In genomic region chr16:95398761-95399343, GRCm38 (mm10) we compare ENCODE assay signal across 14 mouse cellular contexts.
DNase-seq lines count a peak whose midpoint lies in the region; ATAC-seq and TF ChIP-seq lines count a peak whose summit lies in the region.
"Had no signal": no experiment of that assay in that cellular context is flagged by ENCODE, and none has a peak within 500 bp of the region (broad histone marks: within the 10 kb centered on the region; RNA-seq: fewer than 3 reads in every experiment).

No protein-coding gene starts in this region.

- H3K27me3 ChIP-seq in kidney, postnatal 0 days (ENCODE audit: insufficient read depth, low read length) = no peaks in the 10 kb centered on the region
- no peaks in the 10 kb centered on the region for H3K27me3 ChIP-seq in limb, embryonic 15.5 days
- H3K27me3 ChIP-seq in intestine, embryonic 16.5 days (replicated peaks; ENCODE audit: control insufficient read depth, insufficient read depth, low read length) = no peaks in the 10 kb centered on the region

- H3K4me3 ChIP-seq in kidney, postnatal 0 days (replicated peaks; ENCODE audit: low read depth, low read length) = no peak overlapping the region
- H3K4me3 ChIP-seq in limb, embryonic 15.5 days = no peak overlapping the region
- no peak overlapping the region for H3K4me3 ChIP-seq in intestine, embryonic 16.5 days (ENCODE audit: low read length)

- DNase-seq in frontal cortex, postnatal 25 days (ENCODE audit: low spot score in 2 of 2) = no peak
- peak; percentile 16 for DNase-seq in kidney, postnatal 0 days (ENCODE audit: low spot score)
- DNase-seq in kidney, adult 9 months = no peak
- peak; percentile 45 for DNase-seq in brain, embryonic 14.5 days (ENCODE audit: low read depth)
- DNase-seq in spleen, postnatal 4 days (ENCODE audit: low spot score in 2 of 2) = no peak
- DNase-seq: cerebellum, adult 9-10 months; kidney, adult 11 months; spleen, adult 18-20 months; thymus, adult 2 months had no signal

- TF ChIP-seq POLR2A in brain, embryonic 14.5 days (IDR thresholded peaks at IDR 0.05; ENCODE audit: borderline replicate concordance, extremely low read depth, insufficient read depth, insufficient read length, poor library complexity, severe bottlenecking) = no peak

- no peak for TF ChIP-seq CTCF in kidney, postnatal 0 days (IDR thresholded peaks at IDR 0.05; ENCODE audit: low read depth)
- TF ChIP-seq CTCF in brain, embryonic 14.5 days (IDR thresholded peaks at IDR 0.05; ENCODE audit: borderline replicate concordance, extremely low read depth, insufficient read depth, insufficient read length) = no peak

- WGBS in kidney, postnatal 0 days = 41% methylated on average over 11 of the region's 11 CpGs
- whole genome bisulfite sequencing in limb, embryonic 15.5 days = 60% methylated on average over 11 of the region's 11 CpGs
- WGBS in intestine, embryonic 16.5 days = 62% methylated on average over 11 of the region's 11 CpGs

- no peak overlapping the region for H3K9ac ChIP-seq in kidney, postnatal 0 days (ENCODE audit: low read depth, low read length)
- H3K9ac ChIP-seq in limb, embryonic 15.5 days = no peak overlapping the region
- H3K9ac ChIP-seq in intestine, embryonic 16.5 days (ENCODE audit: low read depth, low read length) = no peak overlapping the region
- H3K9ac ChIP-seq: liver, embryonic 14.5 days had no signal

- H3K9me3 ChIP-seq in kidney, postnatal 0 days (replicated peaks; ENCODE audit: low read length) = no peaks in the 10 kb centered on the region
- no peaks in the 10 kb centered on the region for H3K9me3 ChIP-seq in limb, embryonic 15.5 days
- H3K9me3 ChIP-seq in intestine, embryonic 16.5 days (ENCODE audit: control insufficient read depth, low read length) = no peaks in the 10 kb centered on the region

- ATAC-seq in frontal cortex, adult (ENCODE audit: low TSS enrichment) = peak; percentile 93
- no peak for ATAC-seq in kidney, postnatal 0 days (replicated peaks; ENCODE audit: low FRiP score, low read depth)
- peak; percentile 48; the same call in 1 of the 2 replicates for ATAC-seq in limb, embryonic 15.5 days (ENCODE audit: insufficient number of reproducible peaks, low FRiP score, low TSS enrichment, low read depth)
- ATAC-seq in intestine, embryonic 16.5 days = no peak

- no peaks in the 10 kb centered on the region for H3K36me3 ChIP-seq in kidney, postnatal 0 days (ENCODE audit: insufficient read depth, low read length)
- H3K36me3 ChIP-seq in limb, embryonic 15.5 days = no peaks in the 10 kb centered on the region
- no peaks in the 10 kb centered on the region for H3K36me3 ChIP-seq in intestine, embryonic 16.5 days (ENCODE audit: control insufficient read depth, insufficient read depth, low read length)

- no peaks in the 10 kb centered on the region for H3K4me1 ChIP-seq in kidney, postnatal 0 days (replicated peaks; ENCODE audit: insufficient read depth, low read length)
- peaks cover 10% of the 10 kb centered on the region; the same call in 1 of the 2 replicates for H3K4me1 ChIP-seq in limb, embryonic 15.5 days
- 0 out of 2 replicates have a peak, but pooled peaks cover 2% of the 10 kb centered on the region for H3K4me1 ChIP-seq in intestine, embryonic 16.5 days (ENCODE audit: control insufficient read depth, insufficient read depth, low read length)

- no peak overlapping the region for H3K4me2 ChIP-seq in kidney, postnatal 0 days (ENCODE audit: low read length)
- no peak overlapping the region for H3K4me2 ChIP-seq in limb, embryonic 15.5 days
- H3K4me2 ChIP-seq in intestine, embryonic 16.5 days (ENCODE audit: low read depth, low read length) = no peak overlapping the region

- no peak overlapping the region for H3K27ac ChIP-seq in kidney, postnatal 0 days
- H3K27ac ChIP-seq in limb, embryonic 15.5 days = peak overlapping the region; percentile 68
- no peak overlapping the region for H3K27ac ChIP-seq in intestine, embryonic 16.5 days (ENCODE audit: low read length)
- H3K27ac ChIP-seq: liver, embryonic 14.5 days; macrophage had no signal

Comparison
In these comparisons a context has a peak if more than half of its experiments do, and no peak if none do; other contexts are left out.
1. DNase-seq: peak in kidney, postnatal 0 days (single experiment) and brain, embryonic 14.5 days (single experiment); none in frontal cortex, postnatal 25 days (0 of 2), kidney, adult 9 months (single experiment) and spleen, postnatal 4 days (0 of 2).
2. ATAC-seq: peak in frontal cortex, adult (single experiment) and limb, embryonic 15.5 days (single experiment); none in kidney, postnatal 0 days (single experiment) and intestine, embryonic 16.5 days (single experiment).